Mouse (Mus musculus) cerebellum, postnatal 14 days (tissue): ENCODE results near the gene Sall4.

Experiments used
- DNase-seq, 2 experiments: peaks; one replicate each; pipeline ENCODE4 v3.0.0; 2021; ENCODE audit warnings: mixed read lengths in 2 of 2

Sall4 gene

DNA sequence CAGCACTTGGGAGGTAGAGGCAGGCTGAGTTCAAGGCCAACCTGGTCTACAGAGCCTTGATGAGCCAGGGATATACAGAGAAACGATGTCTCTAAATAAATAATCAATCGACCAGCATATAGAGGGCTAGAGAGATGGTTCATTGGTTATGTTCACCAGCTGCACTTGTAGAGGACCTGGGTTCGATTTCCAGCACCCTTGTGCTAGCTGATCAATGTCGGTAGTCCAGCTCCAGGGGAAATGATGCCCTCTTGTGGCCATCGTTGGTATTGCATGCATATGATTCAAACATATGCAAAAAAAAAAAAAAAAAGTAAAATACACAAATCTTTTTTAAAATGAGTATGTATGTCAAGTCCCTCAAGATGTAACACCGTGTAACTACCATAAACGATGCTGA lies 25.1 kb downstream of the Sall4 start:
- DNase-seq: peak; percentile 77 to 88

DNA sequence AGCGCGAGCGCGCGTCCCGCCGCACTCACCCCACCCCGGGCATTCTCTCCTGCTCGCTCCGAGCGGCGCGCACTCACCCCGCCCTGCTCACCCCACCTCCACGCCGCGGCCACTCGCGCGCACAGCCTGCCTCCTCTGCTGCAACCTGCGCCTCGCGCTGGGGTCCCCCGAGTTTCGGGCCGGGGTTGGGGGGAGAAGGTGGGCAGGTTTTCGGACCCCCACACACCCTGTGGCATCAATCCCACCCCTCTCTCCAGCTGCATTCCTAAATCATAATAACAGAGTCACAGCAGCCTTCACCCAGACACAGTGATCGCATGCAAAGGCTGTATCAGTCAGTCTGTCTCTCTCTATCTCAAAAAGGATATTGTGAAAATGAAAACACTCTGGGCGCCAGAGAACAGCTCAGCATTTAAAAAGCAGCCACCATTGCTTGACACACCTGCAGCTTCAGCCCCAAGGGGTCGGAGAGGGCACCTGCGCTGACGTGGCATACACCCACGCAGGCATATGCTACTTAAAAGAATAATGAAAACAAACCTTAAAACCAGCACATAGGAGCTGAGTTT lies 25.6 kb downstream of the Sall4 start, which contains the start of gene Atp9a:
Gene Atp9a (minus strand): TSS at position 351 of the 569 bp plus-strand sequence.
- peak; percentile 84 to 86 for DNase-seq

DNA sequence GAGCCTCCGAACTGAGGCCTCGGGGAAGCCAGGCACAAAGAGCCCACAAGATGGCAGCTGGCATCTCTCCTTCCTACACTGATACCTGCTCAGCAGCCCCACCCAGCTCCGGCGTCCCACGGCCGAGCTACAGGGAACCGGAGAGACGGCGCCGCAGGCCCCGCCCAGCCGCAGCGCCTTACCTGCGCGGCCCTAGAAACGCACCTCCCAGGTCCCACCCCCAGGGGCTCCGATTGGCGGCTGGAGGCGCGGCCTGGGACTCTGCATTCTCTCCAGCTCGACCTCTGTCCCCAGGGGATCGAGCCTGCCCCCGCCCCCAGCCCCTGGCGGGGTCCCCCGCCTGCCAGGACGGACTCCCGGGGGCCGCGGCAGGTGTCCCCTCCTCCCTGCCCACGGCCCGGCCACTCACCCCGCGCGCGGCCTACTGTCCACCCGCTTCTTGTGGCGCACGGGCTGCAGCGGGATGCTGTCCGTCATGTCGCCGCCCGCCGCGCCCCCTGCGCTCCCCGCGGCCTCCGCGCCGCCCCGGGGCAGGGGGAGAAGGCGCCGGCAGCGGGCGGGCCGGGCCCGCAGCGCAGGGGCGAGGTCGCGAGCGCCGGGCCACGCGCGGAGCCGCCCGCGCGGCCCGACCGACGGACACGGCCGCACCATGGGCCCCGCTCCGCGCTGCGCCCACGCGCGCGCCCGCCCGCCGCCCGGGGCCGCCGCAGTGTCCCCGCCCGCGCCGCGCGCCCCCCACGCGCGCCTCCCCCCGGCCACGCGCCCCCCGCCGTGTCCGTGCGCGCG lies 26.3 kb downstream of the Sall4 start:
- DNase-seq: peak; percentile 84 to 87

DNA sequence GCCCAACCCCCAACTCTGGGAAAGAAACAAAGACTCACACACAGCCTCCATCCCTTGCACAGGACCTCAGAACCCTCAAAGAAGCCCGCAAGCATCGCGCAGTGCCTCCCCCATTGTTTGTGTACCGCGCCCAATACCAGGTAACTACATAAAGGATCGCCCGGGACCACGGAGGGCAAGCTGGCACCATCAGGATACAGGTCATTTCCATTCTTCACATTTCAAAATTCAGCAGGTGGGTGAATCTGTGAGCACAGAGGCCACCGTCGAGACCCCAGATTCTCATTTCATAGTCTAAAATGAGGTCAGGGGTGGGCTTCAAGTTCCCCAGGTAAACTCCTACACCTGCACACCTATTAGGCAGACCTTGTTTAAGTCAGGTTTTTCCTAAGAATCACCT lies 27.2 kb downstream of the Sall4 start:
- DNase-seq: peak in 1 of 2 experiments; percentile 23

DNA sequence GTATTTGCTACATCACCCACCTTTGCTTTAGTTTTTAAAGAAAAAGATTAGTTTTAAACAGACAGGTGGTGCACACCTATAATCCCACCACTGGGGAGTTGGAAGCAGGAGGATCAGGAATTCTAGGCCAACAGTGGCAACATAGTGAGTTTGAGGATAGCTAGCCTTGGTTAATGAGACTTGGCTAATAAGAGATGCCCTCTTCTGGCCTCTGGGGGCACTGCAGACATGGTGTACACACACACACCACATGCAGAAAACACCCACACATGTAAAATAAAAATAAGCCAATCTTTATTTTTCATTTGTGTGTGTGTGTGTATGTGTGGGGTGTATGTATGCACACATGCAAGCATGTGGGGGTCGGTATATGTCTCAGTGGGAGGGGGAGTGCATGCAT lies 28.9 kb downstream of the Sall4 start:
- DNase-seq: peak in 1 of 2 experiments; percentile 56

DNA sequence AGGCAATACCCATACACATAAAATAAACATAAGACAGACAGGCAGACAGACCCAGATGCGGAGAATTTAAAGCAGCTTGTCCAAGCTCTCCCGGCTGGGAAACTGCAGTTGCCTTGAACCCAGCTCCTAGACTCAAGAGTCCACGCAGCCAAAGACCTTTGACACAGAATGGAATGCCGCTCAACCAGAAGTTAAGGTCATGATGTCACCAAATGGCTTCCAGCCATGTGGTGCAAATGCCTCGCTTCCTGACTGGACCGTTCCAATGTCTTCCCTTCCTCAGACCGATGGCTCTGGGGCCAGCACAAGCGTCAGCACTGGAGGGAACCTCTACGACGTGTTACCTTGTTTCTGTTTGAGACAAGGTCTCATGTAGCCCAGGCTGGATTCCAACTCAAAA lies 29.9 kb downstream of the Sall4 start:
- DNase-seq: no peak

DNA sequence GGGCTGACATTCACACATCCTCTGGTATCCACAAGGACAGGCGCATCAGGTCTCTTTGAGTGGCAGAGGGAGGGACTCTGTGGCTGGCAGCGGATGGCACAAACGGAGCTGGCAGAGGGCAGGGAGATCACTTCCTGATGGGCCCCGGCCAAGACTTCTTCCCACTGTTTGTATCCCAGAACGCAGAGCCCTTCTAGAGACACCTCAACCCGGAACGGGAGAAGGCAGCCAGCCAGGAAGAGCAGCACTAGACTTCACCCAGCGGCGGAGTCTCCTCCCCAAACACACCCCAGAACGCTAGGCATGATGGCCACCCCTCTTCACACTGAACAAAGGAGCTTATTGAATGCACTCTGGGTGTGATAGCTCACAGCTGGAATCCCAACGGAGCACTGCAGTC lies 33.7 kb downstream of the Sall4 start:
- peak; percentile 85 to 86 for DNase-seq

DNA sequence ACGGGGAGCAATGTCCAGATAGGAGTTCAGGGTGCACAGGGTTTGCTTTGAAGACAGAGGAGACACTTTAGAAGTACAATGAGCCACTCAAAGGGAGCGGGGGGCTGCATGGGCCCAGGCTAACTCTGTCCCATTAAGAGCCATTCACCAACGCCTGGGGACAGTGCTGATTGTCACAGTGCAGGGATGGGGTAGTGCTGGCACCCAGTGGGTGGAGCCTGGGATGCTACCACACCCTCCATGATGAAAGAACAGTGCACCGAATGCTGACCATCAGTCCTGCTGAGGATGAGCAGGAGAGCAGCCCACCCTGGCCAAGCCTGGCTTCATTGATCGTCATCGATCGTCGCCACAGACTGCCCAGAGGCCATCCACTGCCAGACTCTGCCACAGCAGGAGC lies 36.5 kb downstream of the Sall4 start:
- DNase-seq: no peak

DNA sequence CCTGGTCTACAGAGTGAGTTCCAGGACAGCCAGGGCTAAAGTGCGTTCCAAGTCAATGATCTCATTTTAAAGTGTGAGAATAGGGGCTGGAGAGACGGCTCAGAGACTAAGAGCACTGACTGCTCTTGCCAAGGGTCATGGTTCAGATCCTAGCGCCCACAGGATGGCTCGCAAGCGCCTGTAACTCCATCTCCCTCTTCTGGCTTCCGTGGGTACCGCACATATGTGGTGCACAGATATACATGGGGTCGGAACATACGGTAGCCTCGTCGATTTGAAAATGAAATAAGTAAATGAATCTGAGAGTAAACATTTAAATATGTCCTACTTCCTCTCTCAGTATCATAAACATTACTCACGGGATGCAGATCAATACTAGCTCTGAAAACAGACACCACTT lies 38.0 kb downstream of the Sall4 start:
- no peak for DNase-seq

DNA sequence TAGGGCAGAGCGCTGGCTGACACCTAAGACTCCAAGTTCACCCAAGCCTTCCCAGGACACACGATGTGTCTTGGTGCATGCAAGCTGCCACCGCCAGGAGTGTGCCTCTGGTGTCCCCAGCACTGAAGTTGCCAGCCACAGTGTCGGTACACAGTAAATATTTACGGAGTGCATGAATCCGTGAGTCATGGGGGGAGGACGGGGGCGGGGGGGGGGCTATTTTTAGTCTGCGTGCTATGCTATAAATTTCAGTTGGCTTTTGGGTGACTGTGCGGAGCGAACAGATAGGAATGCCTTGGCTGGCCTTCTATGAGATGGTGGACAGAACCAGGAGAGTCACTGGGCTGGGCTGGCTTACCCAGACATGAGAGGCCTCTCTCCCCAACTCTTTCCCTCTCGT lies 39.7 kb downstream of the Sall4 start:
- DNase-seq: no peak

DNA sequence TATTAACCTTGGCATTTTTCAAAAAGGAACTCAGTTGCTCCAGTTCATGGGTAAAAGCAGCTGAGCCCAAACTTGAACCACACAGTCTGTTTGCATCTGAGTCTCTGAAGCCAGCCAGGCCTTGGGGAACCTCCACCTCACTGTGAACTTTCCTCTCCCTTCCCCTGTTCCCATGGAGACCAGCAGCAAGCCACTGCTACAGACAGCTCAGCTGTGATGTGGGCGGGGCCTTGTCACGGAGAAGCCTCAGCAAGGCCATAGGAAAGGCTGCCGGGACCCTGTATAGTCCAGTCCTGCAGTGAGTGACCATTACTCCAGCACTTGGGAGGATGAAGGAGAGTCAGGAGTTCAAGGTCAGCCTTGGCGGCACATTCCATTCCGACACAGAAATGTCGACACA lies 41.7 kb downstream of the Sall4 start:
- peak in 1 of 2 experiments; percentile 30 for DNase-seq

DNA sequence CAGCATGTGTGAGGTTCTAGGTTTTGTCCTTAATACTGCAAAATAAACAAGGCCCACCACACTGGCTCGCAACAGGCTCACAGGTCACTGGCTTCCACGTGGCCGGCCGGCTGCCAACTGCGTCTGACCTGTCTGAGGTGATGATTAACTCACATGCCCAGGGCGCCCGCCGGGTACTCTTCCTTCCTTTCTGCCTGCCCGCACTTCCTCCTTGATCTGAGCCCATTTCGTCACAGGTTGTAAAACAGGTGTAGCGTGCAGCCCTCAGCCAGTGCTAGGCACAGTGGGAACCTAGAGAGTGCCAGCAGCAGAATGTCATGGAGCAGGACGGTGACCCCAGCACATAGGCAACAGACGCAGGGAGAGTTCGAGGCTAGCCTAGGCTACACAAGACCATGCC lies 46.4 kb downstream of the Sall4 start:
- peak; percentile 59 to 70 for DNase-seq

DNA sequence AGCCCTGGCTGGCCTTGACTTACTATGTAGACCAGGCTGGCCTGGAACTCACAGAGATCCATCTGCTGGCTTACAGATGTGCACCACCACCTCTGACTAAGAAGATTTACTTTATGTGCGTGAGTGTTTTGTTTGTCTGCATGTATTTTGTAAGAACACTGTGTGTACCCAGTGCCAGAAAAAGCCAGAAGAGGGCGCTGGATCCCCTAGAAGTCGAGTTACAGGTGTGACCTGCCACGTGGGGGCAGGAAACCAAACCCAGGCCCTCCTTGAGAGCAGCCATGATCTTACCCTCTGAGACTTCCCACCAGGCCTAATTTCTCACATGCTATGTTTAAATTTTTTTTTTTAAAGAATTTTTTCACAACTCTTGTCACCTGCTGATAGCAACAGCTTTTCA lies 48.0 kb downstream of the Sall4 start:
- DNase-seq: peak in 1 of 2 experiments; percentile 42

DNA sequence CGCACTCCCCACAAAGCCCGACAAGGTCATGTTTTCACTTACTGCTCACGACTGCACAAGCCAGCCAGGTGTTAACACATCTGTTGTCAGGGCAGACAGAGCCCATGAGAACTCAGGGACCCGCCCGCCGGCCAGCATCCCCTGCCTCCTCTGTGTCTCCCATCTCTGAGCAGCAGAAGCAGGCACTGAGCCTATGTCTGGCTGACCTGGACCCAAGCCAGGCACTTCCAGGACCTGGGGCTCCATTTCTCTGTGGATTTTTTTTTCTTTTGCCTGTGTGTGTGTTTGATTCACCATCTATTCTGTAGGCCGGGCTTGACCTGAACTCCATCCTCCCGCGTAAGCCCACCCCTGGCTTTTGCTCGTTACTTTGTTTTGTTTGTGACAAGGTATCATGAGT lies 49.0 kb downstream of the Sall4 start:
- peak; percentile 70 to 72 for DNase-seq

DNA sequence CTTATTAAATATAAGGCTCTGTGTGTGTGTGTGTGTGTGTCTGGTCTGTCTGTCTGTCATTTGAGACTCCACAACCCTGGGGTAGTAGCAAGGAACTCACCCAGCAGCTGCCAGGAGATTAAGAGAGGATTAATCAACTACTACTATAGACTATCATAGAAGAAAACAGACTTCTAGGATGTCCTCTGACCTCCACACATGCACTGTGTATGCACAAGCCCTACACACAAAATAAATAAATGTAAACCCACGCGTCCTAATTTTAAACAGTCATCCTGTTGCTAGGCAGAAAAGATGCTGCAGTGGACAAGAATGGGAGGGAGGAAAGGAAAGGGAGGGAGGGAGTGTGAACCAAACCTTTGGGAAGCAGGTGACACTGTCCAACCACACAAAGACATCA lies 49.5 kb downstream of the Sall4 start:
- DNase-seq: no peak

DNA sequence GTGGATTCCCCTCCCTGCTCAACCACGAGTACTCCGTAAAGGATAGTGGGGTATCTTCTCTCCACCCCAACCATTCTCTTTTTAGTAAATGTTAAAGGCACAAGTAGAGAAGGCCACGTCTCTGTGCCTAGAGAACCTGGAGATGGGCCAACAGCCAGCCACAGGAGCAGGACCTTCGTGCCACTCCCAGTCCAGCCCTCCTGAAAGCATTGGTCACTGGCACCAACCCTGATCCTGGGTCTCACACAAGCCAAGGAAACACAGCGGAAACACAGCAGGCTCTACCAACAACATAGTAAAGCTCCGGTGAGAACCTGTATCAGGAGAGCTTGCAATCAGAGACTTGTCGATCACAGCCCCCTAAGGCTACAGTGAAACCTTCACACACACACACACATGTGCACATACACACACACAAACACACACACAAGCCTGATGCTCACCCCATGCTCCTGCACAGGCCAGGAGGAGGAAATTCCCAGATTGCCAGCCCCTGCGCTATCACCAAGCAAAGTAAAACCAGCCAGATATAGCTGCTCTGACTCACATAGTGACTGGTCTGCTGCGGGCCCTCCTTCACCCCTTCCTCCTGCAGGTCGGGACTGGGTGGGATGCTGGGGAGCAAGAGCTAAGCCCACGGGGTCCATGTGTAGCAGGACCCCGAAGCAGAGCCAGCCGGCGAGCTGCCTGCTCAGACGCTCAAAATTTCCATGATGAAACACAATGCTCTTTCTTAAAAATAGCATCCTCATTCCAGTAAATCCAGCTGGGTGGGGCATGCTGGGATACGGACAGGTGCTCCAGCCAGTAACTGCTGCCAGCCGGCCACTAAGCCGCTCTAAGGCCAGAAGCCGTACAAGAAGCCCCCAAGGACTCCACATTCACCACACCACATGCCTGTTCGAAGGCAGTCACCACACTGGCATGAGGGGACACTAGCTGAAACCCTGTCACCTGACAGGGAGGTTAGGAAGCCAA lies 55.3 kb downstream of the Sall4 start:
- peak; percentile 45 to 54 for DNase-seq

DNA sequence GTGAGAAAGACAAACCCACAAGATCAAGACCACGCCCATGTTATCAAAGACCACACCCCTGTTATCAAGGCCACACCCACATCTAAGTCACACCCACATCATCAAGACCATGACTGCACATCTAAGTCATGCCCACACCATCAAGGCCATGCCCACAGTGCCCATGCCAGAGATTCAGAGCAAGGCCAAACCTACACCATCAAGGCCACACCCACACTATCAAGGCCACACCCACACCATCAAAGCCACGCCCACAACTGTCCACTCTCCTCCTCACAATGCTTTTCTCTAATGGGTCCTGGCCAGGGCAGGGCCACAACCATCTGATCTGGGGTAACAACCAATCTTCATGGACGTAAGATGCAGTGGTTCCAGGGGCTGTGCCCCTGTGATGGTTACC lies 56.8 kb downstream of the Sall4 start:
- DNase-seq: no peak

DNA sequence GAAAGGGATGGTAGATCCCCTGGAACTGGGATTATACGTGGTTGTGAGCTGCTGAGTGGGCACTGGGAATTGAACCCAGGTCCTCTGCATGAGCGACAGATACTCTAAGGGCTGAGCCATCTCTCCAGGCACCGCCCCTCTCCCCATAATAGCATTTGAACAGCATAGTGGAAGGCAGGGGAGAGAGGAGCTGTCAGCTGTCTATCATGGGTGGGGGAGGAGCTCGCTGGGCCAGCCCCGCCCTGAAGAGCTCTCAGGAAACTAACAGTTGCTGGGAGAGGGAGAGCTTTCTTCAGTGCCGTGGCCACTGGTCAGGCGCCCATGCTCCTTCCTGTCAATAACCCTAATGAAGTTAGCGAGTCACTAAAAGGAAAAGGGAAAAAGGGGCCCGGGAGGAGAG lies 60.0 kb downstream of the Sall4 start:
- DNase-seq: no peak

DNA sequence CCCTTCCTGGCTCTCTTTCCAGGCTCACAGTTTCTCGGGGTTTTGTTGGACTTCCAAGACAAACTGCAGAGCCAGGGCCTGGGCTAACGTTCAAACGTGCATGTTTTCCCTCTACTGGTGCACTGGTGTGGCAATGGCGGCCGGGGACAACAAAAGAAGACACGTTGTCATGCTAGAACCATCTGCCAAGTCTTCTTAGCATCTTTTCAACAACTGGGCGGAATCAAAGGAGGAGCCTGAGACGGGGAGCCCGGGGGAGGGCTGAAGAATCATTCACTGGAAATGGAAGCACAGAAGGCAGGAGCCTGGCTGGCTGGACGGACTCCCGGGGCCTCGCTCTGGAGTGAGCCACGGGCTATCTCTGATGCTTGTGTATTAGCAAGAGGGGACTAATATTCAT lies 65.5 kb downstream of the Sall4 start:
- DNase-seq: peak; percentile 44 to 51
